Mouse (Mus musculus) heart, postnatal 25 days (tissue): Measurements from ENCODE around the gene Cdk5rap2. TPM values are rescaled to one million over a fixed set of nuclear protein-coding genes. Genes with fewer than 3 reads are reported as not detected.

Experiments
- DNase-seq: peaks from one replicate; pipeline ENCODE4 v3.0.0; 2022; ENCODE audit warnings: low spot score
- intact Hi-C: fragments of 180-260 bp; cut with DNase I; formaldehyde crosslinking; loops from one replicate; pipeline ENCODE4 v1.15.1; 2025
- total RNA-seq, 2 experiments: library from RNA; stranded (reverse); gene quantifications; 2 replicates each; pipeline ENCODE4 v1.2.3; 2021

Cdk5rap2 gene
- total RNA-seq, 2 experiments from 2014 or later, result 3.7 to 5.3 TPM

- intact Hi-C loops, result loop anchor here (2.0 kb wide), 1 partner anchor 91 kb away; no protein-coding TSS in a partner anchor
Observed at GRCm38 (mm10) chr4:70355659-70356350, 54.4 kb downstream of the Cdk5rap2 start.

GRCm38 (mm10) chr4:70354448-70354847 lies 55.8 kb downstream of the Cdk5rap2 start:
- no peak for DNase-seq
- intact Hi-C loops, result no loop called here

More at GRCm38 (mm10) chr4:70355659-70356350, 54.4 kb downstream of the Cdk5rap2 start:
- no peak for DNase-seq

GRCm38 (mm10) chr4:70353656-70354055 lies 56.6 kb downstream of the Cdk5rap2 start:
- no peak for DNase-seq
- intact Hi-C loops, result no loop called here

GRCm38 (mm10) chr4:70335444-70336144 lies 74.6 kb downstream of the Cdk5rap2 start:
- intact Hi-C loops, result no loop called here
- no peak for DNase-seq

GRCm38 (mm10) chr4:70334995-70335394 lies 75.2 kb downstream of the Cdk5rap2 start:
- intact Hi-C loops, result no loop called here
- DNase-seq, result no peak

GRCm38 (mm10) chr4:70332981-70333380 lies 77.3 kb downstream of the Cdk5rap2 start:
- intact Hi-C loops, result no loop called here
- DNase-seq, result no peak

- intact Hi-C loops, result no loop called here
- DNase-seq, result no peak
Observed at GRCm38 (mm10) chr4:70332576-70332975, 77.7 kb downstream of the Cdk5rap2 start.

GRCm38 (mm10) chr4:70331181-70331580 lies 79.1 kb downstream of the Cdk5rap2 start:
- no peak for DNase-seq
- intact Hi-C loops, result no loop called here

- intact Hi-C loops, result no loop called here
- no peak for DNase-seq
Observed at GRCm38 (mm10) chr4:70328033-70328432, 82.2 kb downstream of the Cdk5rap2 start.

GRCm38 (mm10) chr4:70327436-70327835 lies 82.8 kb downstream of the Cdk5rap2 start:
- intact Hi-C loops, result no loop called here
- no peak for DNase-seq

GRCm38 (mm10) chr4:70321586-70321985 lies 88.7 kb downstream of the Cdk5rap2 start:
- intact Hi-C loops, result no loop called here
- no peak for DNase-seq

- DNase-seq, result no peak
- intact Hi-C loops, result no loop called here
Observed at GRCm38 (mm10) chr4:70312170-70312569, 98.1 kb downstream of the Cdk5rap2 start.

GRCm38 (mm10) chr4:70311530-70311929 lies 98.7 kb downstream of the Cdk5rap2 start:
- no peak for DNase-seq
- intact Hi-C loops, result no loop called here

- intact Hi-C loops, result loop anchor here (2.0 to 5.0 kb wide), 2 partner anchors 40 to 1110 kb away; no protein-coding TSS in a partner anchor
- peak; percentile 14 for DNase-seq
Observed at GRCm38 (mm10) chr4:70307230-70307629, 103.0 kb downstream of the Cdk5rap2 start.

- DNase-seq, result no peak
- intact Hi-C loops, result no loop called here
Observed at GRCm38 (mm10) chr4:70303870-70304269, 106.4 kb downstream of the Cdk5rap2 start.

GRCm38 (mm10) chr4:70301187-70301586 lies 109.1 kb downstream of the Cdk5rap2 start:
- intact Hi-C loops, result no loop called here
- no peak for DNase-seq

- intact Hi-C loops, result no loop called here
- no peak for DNase-seq
Observed at GRCm38 (mm10) chr4:70289361-70289760, 120.9 kb downstream of the Cdk5rap2 start.

- intact Hi-C loops, result no loop called here
- no peak for DNase-seq
Observed at GRCm38 (mm10) chr4:70283163-70283562, 127.1 kb downstream of the Cdk5rap2 start.

GRCm38 (mm10) chr4:70278882-70279281 lies 131.4 kb downstream of the Cdk5rap2 start:
- no peak for DNase-seq
- intact Hi-C loops, result no loop called here

GRCm38 (mm10) chr4:70278057-70278456 lies 132.2 kb downstream of the Cdk5rap2 start:
- intact Hi-C loops, result no loop called here

GRCm38 (mm10) chr4:70272943-70273342 lies 137.3 kb downstream of the Cdk5rap2 start:
- intact Hi-C loops, result no loop called here
- no peak for DNase-seq

More at GRCm38 (mm10) chr4:70278057-70278456, 132.2 kb downstream of the Cdk5rap2 start:
- no peak for DNase-seq
